Mouse (Mus musculus) forebrain, embryonic 12.5 days (tissue): ENCODE measurements at regions not wholly inside any gene's neighbourhood (a gene's known extent, or its start where the extent isn't known, plus 50 kb on each side); places are given as distances from the start of the nearest gene placed in this dataset.

Experiments
- ATAC-seq: fragments of 200-750 bp; cut with Nextera tagmentation; 2 replicates; pipeline ENCODE4 v1.8.0; 2017; ENCODE audit warnings: moderate TSS enrichment; ENCODE audit not compliant: low FRiP score
- H3K27ac ChIP-seq: fragments of 300-500 bp; sonication (generic); 2 replicates; pipeline ENCODE4 v1.5.1; 2016; ENCODE audit warnings: mild to moderate bottlenecking
- H3K27me3 ChIP-seq: fragments of 300-500 bp; sonication (generic); 2 replicates; pipeline ENCODE4 v1.6.1; 2016; ENCODE audit warnings: mild to moderate bottlenecking
- H3K36me3 ChIP-seq: fragments of 300-500 bp; sonication (generic); replicated peaks from 2 replicates; pipeline ENCODE4 v1.6.1; 2016; ENCODE audit warnings: mild to moderate bottlenecking
- H3K4me1 ChIP-seq: fragments of 300-500 bp; sonication (generic); 2 replicates; pipeline ENCODE4 v1.6.1; 2016
- H3K4me2 ChIP-seq: fragments of 300-500 bp; sonication (generic); 2 replicates; pipeline ENCODE4 v1.6.1; 2016; ENCODE audit warnings: mild to moderate bottlenecking, moderate library complexity
- H3K4me3 ChIP-seq: fragments of 300-500 bp; sonication (generic); replicated peaks from 2 replicates; pipeline ENCODE4 v1.5.1; 2016; ENCODE audit warnings: mild to moderate bottlenecking
- H3K9ac ChIP-seq: fragments of 300-500 bp; sonication (generic); 2 replicates; pipeline ENCODE4 v1.6.1; 2016; ENCODE audit warnings: mild to moderate bottlenecking
- H3K9me3 ChIP-seq: fragments of 300-500 bp; sonication (generic); 2 replicates; pipeline ENCODE4 v1.6.1; 2016
- WGBS: fragments of 180-500 bp; shearing (Covaris S2); methylation state at CpG from one replicate; pipeline ENCODE4 v1.1.7; 2016; 5-methylcytosine and 5-hydroxymethylcytosine counted together

DNA sequence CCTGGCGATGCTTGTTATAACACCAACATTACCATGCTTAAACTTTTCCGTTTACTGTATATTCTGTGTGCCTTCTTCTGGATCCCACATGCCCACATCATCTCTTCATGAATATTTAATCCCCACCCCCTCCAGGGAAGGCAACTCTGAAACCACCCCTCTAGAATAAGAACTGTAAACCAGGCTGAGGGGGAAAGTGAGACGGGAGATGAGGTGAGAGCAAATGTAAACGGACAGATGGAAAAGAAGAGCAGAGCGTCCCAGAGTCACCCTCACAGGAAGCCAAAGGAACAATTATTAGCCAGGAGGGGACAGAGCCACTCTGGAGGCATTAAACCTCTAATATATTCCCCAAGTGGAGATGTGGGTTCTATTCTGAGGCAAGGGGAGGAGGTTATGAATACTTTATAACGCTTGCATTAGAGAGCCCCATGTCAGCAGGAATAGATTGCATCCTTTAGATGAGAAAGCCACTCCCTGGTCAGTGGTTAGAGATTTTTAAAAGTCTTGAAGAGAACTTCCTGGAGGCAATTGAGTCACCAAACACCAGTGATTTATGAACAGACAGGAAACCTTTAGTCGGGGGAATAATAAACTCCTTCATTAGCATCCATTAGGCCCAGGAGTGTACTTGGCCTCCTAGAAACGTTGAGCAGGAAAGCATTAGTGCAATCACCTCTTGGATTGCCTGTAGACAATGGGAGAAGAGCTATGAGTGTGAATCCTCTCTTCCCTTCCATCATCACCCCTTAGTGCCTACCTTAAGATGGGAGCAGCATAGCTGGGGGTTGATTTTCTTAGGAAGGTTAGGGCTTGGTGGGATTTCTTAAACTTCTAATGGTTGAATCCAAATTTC lies 220.1 kb downstream of the Elavl2 start:
- no peak overlapping the region for H3K4me3 ChIP-seq
- no peaks in the 10 kb centered on the region for H3K36me3 ChIP-seq
- 86% methylated on average over 8 of the region's 8 CpGs for WGBS
- no peaks in the 10 kb centered on the region for H3K9me3 ChIP-seq
- H3K27ac ChIP-seq = no peak overlapping the region
- H3K9ac ChIP-seq = no peak overlapping the region
- no peaks in the 10 kb centered on the region for H3K27me3 ChIP-seq
- no peaks in the 10 kb centered on the region for H3K4me1 ChIP-seq
- H3K4me2 ChIP-seq = no peak overlapping the region
- ATAC-seq = no peak

DNA sequence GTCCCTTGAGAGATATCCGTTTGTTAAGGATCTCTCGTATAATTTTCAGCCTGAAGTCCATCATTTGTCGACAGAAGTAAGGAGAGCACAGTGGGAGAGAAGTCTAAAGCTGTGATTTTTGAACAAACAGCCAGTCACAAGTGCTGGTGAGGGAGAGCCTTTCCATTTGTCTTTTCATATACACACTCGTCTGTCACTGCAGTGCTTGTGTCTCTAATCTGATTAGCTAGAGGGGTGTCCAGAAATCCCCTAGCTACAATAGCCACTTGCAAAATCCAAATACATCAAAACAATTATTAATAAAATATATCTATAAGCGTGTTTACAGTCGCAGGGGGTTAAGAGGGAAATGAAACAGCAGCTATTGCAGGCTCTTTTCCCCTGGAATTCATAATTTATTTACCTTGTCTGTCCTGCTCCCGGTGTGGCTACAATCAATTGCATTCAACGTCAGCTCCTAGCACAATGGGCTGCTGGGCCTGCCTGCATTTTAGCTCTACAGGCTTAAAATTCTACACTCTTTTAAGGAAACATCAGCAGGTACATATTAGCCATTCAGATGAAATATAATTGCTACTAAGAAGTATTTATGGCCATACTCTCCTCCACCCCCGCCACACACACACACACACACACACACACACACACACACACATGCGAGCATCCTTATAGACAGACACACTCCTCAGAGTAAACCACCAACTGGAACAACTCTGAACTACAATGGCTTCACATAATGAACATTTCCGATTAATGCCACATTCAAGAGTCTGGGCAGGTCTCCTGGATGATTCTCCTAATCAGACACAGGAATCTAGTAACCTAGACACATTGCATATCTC lies 236.1 kb downstream of the Elavl2 start:
- Histone ChIP-seq H3K9ac (no peak overlapping the region), H3K4me1 (0 out of 2 replicates have a peak, but pooled peaks cover 3% of the 10 kb centered on the region), H3K36me3 (no peaks in the 10 kb centered on the region), H3K27me3 (no peaks in the 10 kb centered on the region), H3K4me3 (no peak overlapping the region), H3K27ac (no peak overlapping the region), H3K4me2 (no peak overlapping the region), H3K9me3 (no peaks in the 10 kb centered on the region)
- 69% methylated on average over 11 of the region's 11 CpGs for WGBS
- ATAC-seq = 0 out of 2 replicates have a peak, but pooled peaks have one; percentile 27

DNA sequence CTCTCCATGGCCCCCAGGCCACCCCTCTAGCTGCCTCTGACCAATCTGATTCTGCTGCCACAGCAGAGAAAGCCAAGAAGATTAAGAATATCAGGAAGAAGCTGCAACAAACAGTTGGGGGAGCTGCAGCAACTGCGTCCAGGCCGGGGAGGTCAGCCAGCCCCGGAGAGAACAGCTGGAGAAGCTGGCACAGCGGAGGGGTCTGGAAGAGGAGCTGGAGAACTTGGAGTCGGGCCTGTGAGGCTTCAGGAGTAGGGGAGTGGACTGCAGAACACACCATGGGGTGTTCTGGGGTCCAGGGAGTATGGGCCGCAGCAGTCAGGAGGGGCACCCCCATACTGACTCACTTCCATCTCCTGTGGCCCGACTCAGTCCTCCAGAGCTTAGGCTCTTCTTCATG lies 243.5 kb downstream of the Elavl2 start:
- WGBS = 59% methylated on average over 7 of the region's 7 CpGs
- no peaks in the 10 kb centered on the region for H3K27me3 ChIP-seq
- no peaks in the 10 kb centered on the region for H3K4me1 ChIP-seq
- H3K9ac ChIP-seq = no peak overlapping the region
- no peaks in the 10 kb centered on the region for H3K36me3 ChIP-seq
- ATAC-seq = no peak
- H3K27ac ChIP-seq = no peak overlapping the region
- H3K4me3 ChIP-seq = no peak overlapping the region
- no peak overlapping the region for H3K4me2 ChIP-seq
- H3K9me3 ChIP-seq = no peaks in the 10 kb centered on the region

DNA sequence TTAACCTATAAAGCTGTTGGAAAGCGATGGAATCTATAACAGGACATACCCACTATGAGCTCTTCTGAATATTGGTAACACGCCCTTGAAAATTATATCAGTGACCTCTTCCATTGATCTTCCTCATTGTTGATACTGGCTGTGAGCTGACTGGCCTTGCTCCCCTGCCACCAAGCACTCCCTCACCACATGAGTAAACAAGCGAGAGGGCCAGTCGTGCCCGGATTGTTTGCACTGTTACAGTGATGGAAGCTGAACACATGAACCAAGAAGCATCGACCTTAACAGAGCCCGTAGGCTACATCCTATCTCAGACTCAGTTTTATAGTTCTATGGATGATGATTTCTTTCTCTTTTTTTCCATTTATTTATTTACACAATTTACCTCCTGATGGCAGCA lies 255.9 kb downstream of the Elavl2 start:
- ATAC-seq = no peak

DNA sequence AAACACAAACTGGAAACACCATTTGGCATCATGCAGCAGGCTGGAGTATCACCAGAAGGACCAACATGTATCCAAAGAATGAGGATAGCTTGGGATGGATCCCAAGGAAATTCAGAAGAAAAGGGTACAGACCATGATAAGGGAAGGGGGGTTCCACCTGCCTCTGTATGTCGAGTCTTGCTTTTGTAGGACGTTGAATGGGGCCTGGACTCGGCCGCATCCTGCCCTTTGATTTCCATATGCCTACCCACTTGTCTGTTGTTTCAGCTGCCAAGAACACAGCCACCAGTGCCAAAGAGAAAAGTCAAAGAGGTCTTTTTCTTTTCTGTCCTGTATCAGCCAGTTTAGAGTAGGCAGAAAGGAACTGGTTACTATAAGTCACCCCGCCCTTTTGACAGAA lies 256.7 kb downstream of the Elavl2 start:
- H3K9ac ChIP-seq = no peak overlapping the region
- H3K4me3 ChIP-seq = no peak overlapping the region
- H3K36me3 ChIP-seq = no peaks in the 10 kb centered on the region
- H3K27ac ChIP-seq = no peak overlapping the region
- no peaks in the 10 kb centered on the region for H3K9me3 ChIP-seq
- no peak for ATAC-seq
- WGBS = 84% methylated on average over 5 of the region's 5 CpGs
- H3K4me2 ChIP-seq = no peak overlapping the region
- H3K27me3 ChIP-seq = no peaks in the 10 kb centered on the region
- no peaks in the 10 kb centered on the region for H3K4me1 ChIP-seq

More for the DNA sequence above, 255.9 kb downstream of the Elavl2 start:
- no peak overlapping the region for H3K4me3 ChIP-seq
- H3K36me3 ChIP-seq = no peaks in the 10 kb centered on the region
- no peak overlapping the region for H3K9ac ChIP-seq
- 83% methylated on average over 7 of the region's 7 CpGs for WGBS
- no peak overlapping the region for H3K27ac ChIP-seq
- no peak overlapping the region for H3K4me2 ChIP-seq
- H3K27me3 ChIP-seq = no peaks in the 10 kb centered on the region
- no peaks in the 10 kb centered on the region for H3K4me1 ChIP-seq
- no peaks in the 10 kb centered on the region for H3K9me3 ChIP-seq

DNA sequence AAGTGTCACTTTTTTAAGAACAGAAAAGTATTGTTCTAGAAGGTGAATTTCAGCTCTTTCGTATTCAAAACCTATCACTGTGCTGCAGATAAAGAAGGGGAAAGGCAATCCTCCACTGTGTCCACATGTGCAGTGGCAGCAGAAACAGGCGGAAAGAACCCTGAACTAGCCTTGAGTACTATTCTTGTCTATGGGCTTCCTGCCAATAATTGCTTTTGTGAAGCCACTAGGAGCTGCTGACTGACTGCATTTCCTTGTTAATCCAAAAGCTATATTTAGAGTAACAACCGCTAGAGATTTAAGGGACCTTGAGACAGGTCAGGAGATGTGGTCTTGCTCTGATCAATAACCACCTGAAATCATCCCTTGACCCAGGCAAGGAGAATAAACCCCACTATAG lies 265.3 kb downstream of the Elavl2 start:
- Histone ChIP-seq H3K9me3 (no peaks in the 10 kb centered on the region), H3K4me1 (no peaks in the 10 kb centered on the region), H3K4me3 (no peak overlapping the region), H3K9ac (no peak overlapping the region), H3K27ac (no peak overlapping the region), H3K4me2 (no peak overlapping the region), H3K27me3 (no peaks in the 10 kb centered on the region), H3K36me3 (no peaks in the 10 kb centered on the region)
- no peak for ATAC-seq
- 94% methylated on average over 3 of the region's 3 CpGs for WGBS

DNA sequence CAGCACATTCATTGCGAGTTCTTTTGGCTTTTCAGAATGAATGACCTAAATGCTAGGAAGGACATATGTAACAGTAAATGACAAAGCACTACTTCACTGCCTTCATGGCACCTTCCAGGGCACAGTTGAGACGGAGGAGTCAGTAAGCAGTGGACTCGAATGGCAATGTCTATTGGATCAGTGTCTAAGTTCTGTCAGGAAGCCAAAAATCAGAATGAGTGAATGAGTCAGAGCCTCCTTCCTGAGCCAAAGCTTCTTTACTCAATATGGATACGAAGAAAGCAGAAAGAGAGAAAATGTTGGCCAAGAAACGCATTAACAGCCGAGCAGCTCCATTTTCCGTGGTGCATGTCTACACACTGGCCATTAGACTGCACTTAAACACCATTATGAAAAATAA lies 268.3 kb downstream of the Elavl2 start:
- WGBS = 92% methylated on average over 7 of the region's 7 CpGs
- no peaks in the 10 kb centered on the region for H3K36me3 ChIP-seq
- no peaks in the 10 kb centered on the region for H3K27me3 ChIP-seq
- H3K4me3 ChIP-seq = no peak overlapping the region
- H3K9ac ChIP-seq = no peak overlapping the region
- no peak overlapping the region for H3K4me2 ChIP-seq
- no peaks in the 10 kb centered on the region for H3K4me1 ChIP-seq
- no peak overlapping the region for H3K27ac ChIP-seq
- no peaks in the 10 kb centered on the region for H3K9me3 ChIP-seq
- no peak for ATAC-seq

DNA sequence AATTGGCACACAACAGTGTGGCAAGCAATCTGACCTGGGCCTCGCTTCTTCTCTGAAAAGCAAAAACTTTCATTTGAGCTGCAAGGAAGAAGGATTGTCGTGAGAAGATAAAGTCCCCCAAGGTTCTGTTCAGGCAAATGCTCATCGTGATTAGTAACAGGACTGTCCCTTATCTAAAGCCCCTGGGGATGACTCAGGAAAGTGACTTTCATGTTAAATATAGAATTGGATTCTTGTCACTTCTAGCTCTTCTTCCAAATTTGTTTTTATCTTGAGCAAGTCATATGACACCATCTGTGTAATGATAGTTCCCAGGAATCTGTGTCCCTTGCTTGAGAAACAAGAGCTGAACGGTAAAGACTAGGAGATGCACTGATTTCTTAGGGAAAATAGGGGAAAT lies 280.3 kb downstream of the Elavl2 start:
- 80% methylated on average over 4 of the region's 4 CpGs for WGBS
- Histone ChIP-seq H3K36me3 (no peaks in the 10 kb centered on the region), H3K4me2 (no peak overlapping the region), H3K9me3 (no peaks in the 10 kb centered on the region), H3K4me1 (no peaks in the 10 kb centered on the region; the same call in 1 of the 2 replicates), H3K9ac (no peak overlapping the region), H3K27me3 (no peaks in the 10 kb centered on the region), H3K4me3 (no peak overlapping the region), H3K27ac (no peak overlapping the region)
- ATAC-seq = no peak

DNA sequence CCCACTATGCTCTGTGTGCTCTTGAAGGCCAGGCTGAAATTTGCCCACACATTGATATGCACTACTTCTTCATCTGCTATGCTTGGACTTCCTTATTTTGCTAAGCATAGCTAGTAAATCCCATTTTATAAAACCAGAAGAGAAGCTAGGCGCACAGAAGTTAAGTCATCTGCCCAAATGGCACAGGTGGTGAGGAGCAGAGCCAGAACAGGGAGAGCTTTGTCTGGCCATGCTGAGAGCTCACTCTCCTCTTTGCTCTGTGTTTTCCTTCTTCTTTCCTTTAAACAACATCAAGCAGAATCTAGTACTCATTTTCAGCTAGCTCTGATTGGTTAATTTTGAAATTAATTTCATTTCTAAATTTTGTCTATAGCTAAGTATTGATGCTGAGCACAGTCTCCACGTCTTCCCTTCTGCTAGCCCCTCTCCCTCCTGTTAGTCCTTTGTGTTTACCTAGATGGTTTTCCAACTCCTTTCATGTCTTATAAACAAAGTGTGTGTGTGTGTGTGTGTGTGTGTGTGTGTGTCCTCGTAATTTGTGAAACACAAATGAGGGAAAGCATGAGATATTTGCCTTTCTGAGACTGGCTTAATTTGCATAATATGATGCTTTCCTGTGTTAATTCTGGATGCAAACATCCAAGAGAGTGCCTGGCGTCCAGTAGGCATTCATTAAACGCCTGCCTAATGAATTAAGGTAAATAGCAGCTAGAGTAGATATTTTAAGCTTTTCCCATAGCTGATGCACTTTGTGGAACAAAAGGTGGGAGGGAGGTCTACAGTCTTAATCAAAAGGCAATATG lies 283.6 kb downstream of the Elavl2 start:
- Histone ChIP-seq H3K9me3 (no peaks in the 10 kb centered on the region), H3K27me3 (no peaks in the 10 kb centered on the region), H3K27ac (no peak overlapping the region), H3K4me1 (no peaks in the 10 kb centered on the region; the same call in 1 of the 2 replicates), H3K9ac (no peak overlapping the region), H3K36me3 (no peaks in the 10 kb centered on the region), H3K4me2 (no peak overlapping the region), H3K4me3 (no peak overlapping the region)
- 52% methylated on average over 5 of the region's 5 CpGs for WGBS
- 0 out of 2 replicates have a peak, but pooled peaks have one; percentile 17 for ATAC-seq

DNA sequence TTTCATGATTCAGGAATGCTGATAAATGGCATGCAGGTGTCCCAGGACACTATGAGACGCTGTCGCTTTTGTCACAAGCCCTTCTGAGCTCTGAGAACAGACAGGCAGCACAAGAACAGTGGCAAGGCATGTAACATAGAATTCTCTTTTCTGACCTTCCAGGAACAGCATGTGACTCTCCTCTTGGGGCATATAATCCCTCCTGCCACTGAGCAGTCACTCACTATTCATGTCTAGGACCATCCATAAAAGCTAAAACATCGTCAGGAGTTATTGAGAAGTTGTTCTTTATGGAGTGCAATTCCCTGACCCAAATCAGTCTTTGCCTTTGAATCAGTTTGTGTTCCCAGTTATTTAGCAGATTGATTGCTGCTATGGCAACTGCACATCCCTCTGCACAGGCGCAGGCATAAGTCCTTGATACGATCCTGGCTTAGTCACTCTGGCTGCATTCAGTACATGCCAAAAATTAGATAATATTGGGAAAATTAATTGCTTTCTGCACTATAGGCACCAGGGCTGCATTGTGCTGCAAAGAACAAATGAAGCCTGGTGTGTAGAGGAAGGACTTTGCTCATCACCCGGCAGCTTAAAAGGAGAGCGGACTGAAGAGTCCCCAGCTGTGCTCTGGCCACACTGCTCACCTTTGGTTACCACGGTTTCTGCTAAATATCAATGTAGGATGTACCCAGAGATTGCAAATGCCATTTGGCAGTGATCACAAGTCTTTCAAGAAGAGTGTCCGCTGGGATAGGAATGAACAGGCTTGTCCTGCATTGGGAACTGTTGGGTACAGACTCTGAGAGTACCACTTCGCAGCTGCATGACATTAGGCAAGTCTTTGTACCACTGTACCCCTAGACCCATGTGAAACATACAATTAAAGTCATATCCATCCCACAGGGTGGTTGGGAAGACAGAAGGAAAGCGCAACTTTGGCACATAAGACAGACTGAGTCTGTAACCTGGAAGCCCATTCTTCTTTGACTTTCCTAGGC lies 288.6 kb downstream of the Elavl2 start:
- no peak overlapping the region for H3K27ac ChIP-seq
- no peaks in the 10 kb centered on the region; the same call in 1 of the 2 replicates for H3K4me1 ChIP-seq
- H3K4me3 ChIP-seq = no peak overlapping the region
- no peak overlapping the region for H3K4me2 ChIP-seq
- H3K36me3 ChIP-seq = no peaks in the 10 kb centered on the region
- no peaks in the 10 kb centered on the region for H3K27me3 ChIP-seq
- peak; percentile 47; the same call in 1 of the 2 replicates for ATAC-seq
- H3K9me3 ChIP-seq = no peaks in the 10 kb centered on the region
- WGBS = 80% methylated on average over 11 of the region's 11 CpGs
- H3K9ac ChIP-seq = no peak overlapping the region

DNA sequence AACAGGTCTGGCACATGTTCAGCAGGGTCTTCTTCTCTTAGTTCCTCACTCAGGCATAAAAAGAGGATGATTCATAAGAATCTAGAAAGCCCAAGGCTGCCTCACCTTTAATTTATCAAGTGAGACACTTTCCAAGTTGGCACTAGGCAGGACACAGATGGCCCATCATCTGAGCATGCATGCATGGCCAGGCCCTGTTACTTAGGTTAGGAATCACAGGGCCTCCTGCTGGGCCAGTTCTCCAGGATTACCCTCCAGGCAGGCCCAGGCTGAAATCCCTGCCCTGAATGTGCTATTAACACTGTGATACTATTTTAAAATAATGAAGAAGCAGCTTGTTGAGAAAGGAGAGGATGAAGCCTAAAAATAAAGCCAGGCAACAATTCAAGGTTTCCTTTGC lies 304.5 kb downstream of the Elavl2 start:
- ATAC-seq = no peak
- H3K4me3 ChIP-seq = no peak overlapping the region
- peaks cover 7% of the 10 kb centered on the region; the same call in 1 of the 2 replicates for H3K4me1 ChIP-seq
- no peaks in the 10 kb centered on the region for H3K27me3 ChIP-seq
- no peaks in the 10 kb centered on the region for H3K9me3 ChIP-seq
- no peaks in the 10 kb centered on the region for H3K36me3 ChIP-seq
- H3K9ac ChIP-seq = no peak overlapping the region
- no peak overlapping the region for H3K27ac ChIP-seq
- no peak overlapping the region for H3K4me2 ChIP-seq
